Mouse (Mus musculus) gonadal fat pad, adult 2 months (tissue): ENCODE data around the gene Efemp2. TPM values are rescaled to one million over a fixed set of nuclear protein-coding genes. Genes with fewer than 3 reads are reported as not detected.
"Not testable (repeated sequence)": the region's sequence is repeated elsewhere in the genome, so short reads cannot be mapped to it uniquely, and the experiment has no call there.

Experiments
- DNase-seq: peaks from one replicate; pipeline ENCODE4 v3.0.0-alpha.2; 2012; ENCODE audit warnings: low read depth
- polyA plus RNA-seq: library from polyadenylated mRNA; depleted of rRNA; stranded (reverse); fragments of >200 nt; gene quantifications from 2 replicates; pipeline ENCODE4 v1.2.3, GENCODE M21; 2012

Efemp2 gene
- polyA plus RNA-seq, 1 experiment: 73.5 TPM

DNA sequence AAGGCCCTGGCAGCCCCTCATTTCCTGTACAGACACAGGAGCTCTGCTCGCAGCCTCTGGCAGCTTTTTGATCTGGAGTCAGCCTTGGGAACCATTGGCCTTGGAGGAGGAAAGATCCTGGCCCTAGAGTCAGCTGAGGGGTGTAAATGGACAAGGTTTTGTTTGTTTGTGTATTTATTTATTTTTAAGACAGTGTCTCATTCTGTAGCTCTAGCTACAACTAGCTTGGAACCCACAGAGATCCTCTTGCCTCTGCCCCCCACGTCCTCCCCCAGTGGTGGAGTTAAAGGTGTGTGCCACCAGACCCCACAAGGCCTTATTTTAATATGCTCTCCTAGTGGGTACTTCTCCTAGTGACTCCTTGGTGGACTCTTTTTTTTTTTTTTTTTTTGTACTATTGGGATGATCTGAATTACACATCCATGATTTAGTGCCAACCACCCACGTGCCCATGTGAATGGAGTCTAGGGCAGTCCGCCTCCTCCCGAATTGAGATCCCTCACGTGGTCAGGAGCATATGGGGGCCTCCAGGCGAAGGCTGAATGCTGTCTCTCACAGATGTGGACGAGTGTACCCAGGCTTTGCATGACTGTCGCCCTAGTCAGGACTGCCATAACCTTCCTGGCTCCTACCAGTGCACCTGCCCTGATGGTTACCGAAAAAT, 3.4 kb downstream of the Efemp2 start:
- DNase-seq: no peak

GRCm38 (mm10) chr19:5477668-5478300, 4.0 kb downstream of the Efemp2 start:
- no peak for DNase-seq

DNA sequence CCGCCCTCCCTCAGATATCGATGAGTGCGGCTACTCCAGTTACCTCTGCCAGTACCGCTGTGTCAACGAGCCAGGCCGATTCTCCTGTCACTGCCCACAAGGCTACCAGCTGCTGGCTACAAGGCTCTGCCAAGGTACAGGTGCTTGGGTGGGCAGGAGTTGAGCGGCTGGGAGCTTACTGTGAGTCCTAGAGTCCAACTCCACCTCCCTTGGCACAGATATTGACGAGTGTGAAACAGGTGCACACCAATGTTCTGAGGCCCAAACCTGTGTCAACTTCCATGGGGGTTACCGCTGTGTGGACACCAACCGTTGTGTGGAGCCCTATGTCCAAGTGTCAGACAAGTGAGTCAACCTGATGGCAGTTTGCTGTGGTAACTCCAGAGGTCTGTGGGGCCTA, 6.3 kb downstream of the Efemp2 start:
- DNase-seq: no peak

GRCm38 (mm10) chr19:5481398-5481797, 7.6 kb downstream of the Efemp2 start:
- DNase-seq: no peak

DNA sequence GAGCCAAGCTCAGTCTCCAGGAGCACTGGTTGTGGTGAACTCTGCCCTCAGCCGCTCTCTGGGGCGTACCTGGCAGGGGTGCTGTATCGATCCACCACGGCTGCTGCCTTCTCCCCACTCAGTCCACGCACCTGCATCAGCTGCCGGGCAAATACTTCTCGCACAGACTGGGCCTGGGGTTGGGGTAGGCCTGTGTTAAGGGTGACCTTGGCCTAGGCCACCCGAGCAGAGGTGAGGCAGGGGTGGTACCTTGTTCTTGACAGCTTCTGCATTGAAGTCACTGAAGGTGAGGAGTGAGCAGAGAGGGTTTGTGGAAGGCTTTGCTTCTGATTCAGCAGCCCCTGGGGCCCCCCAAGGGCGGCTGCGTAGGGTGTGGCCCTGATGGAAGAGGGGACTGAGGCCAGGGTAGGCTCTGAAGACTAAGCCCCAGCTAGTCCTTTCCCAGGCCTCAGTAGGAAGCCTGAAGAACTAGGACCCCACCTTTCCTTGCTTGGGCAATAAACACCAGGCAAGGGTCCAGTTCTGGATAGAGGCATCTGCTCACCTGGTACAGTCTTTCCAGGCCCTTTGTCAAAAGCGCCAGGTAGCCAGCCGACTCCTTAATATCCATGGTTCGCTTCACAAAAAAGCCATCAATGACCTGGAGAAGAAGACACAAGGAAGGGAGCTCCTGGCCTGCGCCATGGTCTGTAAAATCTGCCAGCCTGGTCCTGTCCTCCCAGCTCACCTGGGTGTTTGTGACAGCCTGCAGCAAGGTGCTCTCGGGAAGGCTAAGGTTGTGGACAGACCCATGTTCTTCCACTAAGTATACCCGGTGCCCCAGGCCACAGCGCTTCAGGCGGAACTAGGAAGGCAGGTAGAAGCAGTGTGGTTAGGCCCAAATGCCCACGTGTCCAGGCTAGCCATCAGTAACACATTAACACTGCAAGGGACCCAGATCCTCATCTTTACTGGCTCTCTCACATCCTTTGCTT, 9.9 kb downstream of the Efemp2 start:
- DNase-seq: no peak

DNA sequence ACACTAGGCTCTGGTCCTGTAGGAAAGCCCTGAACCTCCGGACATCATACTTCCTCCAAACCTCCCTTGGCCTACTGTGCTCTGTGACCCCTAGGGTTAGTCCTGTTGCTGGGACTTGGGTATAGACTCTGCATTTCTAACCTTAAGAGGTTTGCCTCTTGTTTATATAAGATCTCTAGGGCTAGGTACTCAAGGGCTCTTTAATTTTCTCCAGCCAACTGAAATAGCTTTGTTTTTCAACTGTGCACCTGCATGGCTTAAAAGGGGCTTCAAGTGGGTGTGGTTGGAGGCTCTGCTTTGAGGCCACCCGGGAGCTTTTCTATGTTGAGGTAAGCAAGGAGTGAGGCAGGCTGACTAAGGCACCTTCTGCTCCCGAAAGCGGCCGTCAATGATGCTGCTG, 10.7 kb downstream of the Efemp2 start:
- no peak for DNase-seq

- no peak for DNase-seq
These were observed 11.6 kb downstream of the Efemp2 start for GRCm38 (mm10) chr19:5485371-5485770.

DNA sequence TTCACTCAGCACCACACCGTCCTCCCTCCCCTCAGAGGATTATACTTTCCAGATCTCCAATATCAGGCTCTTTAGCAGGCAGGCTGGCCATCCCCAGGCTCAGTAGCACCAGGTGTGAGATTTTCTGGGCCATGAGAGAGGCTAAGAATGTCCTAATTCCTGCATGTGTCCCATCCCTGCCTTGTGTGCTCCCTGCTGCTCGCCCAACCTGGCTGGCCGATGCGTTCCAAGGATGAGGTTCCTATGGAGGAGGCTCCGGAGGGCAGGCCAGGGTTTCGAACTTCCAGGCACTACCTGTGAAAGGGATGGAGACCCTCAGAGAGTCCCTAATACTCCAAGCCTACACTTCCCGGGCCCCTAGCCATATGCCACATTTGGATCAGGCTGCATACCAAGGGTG, 12.1 kb downstream of the Efemp2 start:
- no peak for DNase-seq

DNA sequence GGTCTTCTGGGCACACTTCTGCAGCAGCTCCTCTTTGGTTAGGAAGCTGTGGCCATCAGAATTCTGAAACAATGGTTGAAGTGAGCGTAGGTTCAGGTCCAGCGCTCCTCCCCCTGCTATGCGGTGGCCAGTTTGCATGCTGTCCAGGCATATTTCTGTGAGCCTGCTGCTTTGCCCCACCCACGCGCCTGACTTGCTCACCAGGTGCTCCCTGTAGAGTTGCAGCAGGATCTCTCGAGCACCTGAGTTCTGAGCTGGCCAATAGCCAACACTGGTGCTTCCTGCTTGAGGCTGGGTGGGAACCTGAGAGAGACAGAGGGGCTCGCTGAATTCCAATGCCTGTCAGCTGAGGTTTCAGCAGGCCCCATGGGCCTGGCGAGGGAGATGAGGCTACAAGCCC, 12.5 kb downstream of the Efemp2 start:
- DNase-seq: no peak

- no peak for DNase-seq
These were observed 13.0 kb downstream of the Efemp2 start for GRCm38 (mm10) chr19:5486771-5487170.

GRCm38 (mm10) chr19:5487768-5488550, 14.2 kb downstream of the Efemp2 start, which contains the start of gene Mus81:
Gene Mus81, minus strand, starts transcription at chr19:5488402.
- DNase-seq: peak; percentile 69

- peak; percentile 66 for DNase-seq
These were observed 15.3 kb downstream of the Efemp2 start for GRCm38 (mm10) chr19:5488878-5489571.

DNA sequence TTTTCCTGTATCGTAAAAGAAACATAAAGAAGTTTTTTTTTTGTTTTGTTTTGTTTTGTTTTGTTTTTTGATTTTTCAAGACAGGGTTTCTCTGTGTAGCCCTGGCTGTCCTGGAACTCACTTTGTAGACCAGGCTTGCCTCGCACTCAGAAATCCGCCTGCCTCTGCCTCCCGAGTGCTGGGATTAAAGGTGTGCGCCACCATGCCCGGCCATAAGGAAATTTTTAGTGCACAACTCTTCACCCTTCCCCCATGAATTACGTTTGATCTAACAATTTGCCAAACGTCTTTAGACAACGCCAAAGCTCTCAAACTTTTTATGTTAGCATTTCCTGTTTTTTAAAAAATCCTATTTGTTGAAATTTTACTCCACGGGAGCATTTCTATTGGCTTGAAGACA, 16.0 kb downstream of the Efemp2 start:
- not testable (repeated sequence) for DNase-seq

DNA sequence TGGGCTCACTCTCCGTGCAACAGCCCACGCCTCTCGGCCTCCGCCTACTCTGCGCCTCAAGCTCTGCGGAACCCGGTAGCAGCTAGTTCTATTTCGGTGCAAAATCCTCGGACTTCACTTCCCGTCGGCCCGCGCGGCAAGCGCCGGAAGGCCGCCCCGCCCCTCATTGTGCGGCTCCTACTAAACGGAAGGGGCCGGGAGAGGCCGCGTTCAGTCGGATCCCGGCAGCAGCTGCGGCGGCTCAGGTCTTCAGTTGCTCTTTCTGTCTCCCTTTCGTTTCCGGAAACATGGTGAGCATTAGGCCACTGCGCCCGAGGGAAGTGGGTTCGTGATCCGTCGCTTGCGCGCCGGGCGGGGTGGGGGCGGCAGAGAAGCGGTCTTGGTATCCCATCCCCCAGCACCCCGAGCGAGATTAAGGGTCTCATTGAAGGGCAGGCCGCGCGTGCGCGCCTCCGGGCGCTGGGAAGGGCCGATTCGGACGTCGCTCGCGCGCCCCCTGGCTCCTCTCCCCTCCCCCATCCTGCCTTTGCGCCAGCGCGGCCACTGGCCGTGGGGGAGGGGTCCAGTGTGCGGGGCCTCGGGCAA, 16.7 kb downstream of the Efemp2 start, which contains the start of gene Cfl1:
Gene Cfl1, plus strand, starts transcription at position 143 of the 585 bp plus-strand sequence.
- peak; percentile 68 for DNase-seq

DNA sequence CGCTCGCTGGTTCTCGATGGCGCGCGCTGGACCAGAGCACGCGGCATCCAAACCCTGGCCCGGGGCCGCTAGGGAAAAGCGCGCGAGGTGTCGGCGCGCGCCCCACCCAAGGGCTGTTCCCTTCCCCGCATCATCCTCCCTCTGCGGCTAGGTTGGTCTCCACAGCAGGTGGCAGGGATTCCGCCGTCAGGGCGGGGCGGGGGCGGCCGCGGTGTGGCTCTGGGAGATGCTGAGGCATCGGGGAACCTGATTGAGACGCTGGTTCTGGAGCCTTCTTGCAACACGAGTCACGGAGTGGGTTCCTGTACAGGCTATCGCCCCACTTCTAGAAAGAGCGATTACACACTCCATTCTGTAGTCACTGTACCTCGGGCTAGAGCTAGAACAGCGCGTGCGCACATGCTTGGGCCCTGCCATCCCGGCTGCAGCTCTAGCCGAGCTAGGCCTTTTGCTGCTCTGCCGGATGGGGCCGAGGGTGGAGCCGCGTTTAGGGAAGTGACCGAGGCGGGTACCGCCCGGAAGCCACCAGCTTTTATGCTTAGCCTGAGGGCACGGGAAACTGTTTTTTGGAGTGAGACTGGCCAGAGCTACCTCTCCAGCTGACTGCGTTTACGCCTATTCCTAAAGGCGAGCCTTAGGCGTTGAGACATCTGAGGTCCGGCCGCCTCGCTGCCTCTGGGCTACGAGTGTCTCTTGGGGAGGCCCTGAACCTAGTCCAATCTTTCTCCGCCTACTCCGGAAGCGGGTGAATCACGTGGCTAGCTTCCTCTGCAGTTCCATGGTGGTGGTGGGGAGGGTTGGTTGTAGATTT, 17.3 kb downstream of the Efemp2 start:
- no peak for DNase-seq

GRCm38 (mm10) chr19:5492641-5493040, 18.9 kb downstream of the Efemp2 start:
- DNase-seq: no peak

GRCm38 (mm10) chr19:5493301-5493721, 19.6 kb downstream of the Efemp2 start:
- not testable (repeated sequence) for DNase-seq

GRCm38 (mm10) chr19:5494314-5494713, 20.6 kb downstream of the Efemp2 start:
- no peak for DNase-seq

GRCm38 (mm10) chr19:5495353-5496051, 21.7 kb downstream of the Efemp2 start:
- DNase-seq: no peak
